Mouse (Mus musculus): Measurements from ENCODE around the gene Ifrd2. TPM values are rescaled to one million over a fixed set of nuclear protein-coding genes. Genes with fewer than 3 reads are reported as not detected.

Gene Ifrd2
- polyA plus RNA-seq, 1 experiment = 60.1 TPM

- 73% methylated on average over 11 of the region's 11 CpGs for WGBS
- no peak for DNase-seq (ENCODE audit: low read depth, low spot score)
Observed at GRCm38 (mm10) chr9:107593101-107593976, 5.9 kb downstream of the Ifrd2 start.

GRCm38 (mm10) chr9:107594281-107595062 lies 7.0 kb downstream of the Ifrd2 start:
- 76% methylated on average over 8 of the region's 8 CpGs for WGBS
- no peak for DNase-seq (ENCODE audit: low read depth, low spot score)

DNA sequence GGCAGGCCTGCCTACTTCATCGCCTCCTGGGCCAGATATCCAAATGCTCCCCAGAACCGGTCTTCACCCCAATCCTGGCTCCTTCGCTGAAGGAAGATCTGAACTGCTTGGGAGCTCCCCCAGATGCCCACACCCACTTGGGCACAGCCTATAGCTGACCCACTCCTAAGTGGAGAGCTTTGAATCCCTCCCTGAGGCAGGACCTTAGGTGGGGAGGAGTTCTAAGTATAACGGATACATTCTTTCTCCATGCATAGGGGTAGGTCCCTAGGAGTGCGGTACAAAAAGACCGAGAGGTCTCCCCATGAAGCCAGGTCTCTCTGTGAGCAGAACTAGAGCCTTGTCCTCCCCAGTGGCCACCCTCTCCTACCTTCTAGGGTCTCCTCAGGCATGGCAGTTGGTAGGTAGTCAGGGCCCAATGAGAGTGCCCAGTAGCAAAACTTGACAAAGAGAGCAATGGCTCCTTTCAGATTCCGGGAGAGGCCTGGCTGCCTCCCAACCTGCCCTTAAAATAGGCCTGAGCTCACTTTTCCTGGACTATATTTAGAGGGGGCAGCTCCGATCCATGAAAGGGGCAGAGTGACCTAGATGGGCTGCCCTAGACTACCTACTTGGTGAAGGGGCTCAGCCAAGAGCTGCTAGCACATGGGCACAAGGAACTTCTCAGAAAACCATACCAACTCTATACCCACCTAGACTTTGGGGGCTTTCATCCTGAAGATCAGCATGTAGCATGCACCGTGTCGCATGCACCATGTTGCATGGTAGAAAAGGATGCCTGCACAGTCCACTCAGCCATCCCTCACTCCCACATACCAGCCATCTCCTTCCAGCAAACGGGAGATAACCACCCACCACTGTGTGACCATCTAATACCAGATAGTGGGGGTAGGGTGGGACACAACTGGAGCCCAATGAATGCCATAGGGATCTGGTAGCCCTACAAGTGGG lies 9.5 kb downstream of the Ifrd2 start:
- DNase-seq (ENCODE audit: low read depth, low spot score) = no peak
- WGBS = 83% methylated on average over 11 of the region's 11 CpGs

GRCm38 (mm10) chr9:107598385-107598784 lies 10.9 kb downstream of the Ifrd2 start:
- WGBS = 69% methylated on average over 5 of the region's 5 CpGs
- no peak for DNase-seq (ENCODE audit: low read depth, low spot score)

DNA sequence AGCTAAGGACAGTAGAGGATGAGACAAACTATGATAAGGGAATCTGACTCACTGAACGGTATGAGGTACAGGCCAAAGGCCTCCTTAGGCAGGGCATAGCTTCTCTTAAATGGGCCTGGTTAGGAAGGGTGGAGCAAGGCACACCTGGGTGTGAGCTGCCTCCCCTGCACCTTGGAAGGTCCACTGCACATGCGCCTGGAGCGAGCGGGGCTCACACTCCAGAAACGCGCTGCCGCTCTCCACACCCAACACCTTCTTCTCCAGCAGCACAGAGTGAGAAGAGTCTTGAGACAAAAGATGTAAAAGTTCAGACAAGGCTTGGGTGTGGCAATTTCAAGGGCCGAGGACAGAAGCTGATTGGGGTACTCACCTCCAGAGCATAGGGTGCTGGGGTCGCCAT lies 12.0 kb downstream of the Ifrd2 start:
- DNase-seq (ENCODE audit: low read depth, low spot score) = no peak
- 72% methylated on average over 9 of the region's 9 CpGs for WGBS

DNA sequence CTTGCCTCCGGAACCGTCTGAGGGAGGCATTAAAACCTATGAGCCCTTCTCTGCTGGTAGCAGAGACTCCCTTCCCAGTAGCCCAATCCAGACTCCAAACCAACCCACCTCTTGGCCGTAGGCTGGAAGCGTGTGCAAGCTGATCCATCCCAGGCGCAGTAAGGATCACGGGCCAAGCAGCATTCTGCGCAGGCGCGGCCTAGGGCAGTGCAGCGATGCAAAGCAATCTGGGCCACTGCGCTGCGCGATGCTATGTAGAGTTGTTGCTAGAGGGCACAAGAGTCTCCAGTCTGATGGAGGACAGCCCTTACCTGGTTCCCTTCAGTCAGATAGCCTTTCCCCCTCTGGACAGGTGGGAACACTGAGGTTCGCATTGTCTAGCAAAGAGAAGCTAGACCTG lies 12.4 kb downstream of the Ifrd2 start:
- no peak for DNase-seq (ENCODE audit: low read depth, low spot score)
- WGBS = 87% methylated on average over 14 of the region's 14 CpGs

DNA sequence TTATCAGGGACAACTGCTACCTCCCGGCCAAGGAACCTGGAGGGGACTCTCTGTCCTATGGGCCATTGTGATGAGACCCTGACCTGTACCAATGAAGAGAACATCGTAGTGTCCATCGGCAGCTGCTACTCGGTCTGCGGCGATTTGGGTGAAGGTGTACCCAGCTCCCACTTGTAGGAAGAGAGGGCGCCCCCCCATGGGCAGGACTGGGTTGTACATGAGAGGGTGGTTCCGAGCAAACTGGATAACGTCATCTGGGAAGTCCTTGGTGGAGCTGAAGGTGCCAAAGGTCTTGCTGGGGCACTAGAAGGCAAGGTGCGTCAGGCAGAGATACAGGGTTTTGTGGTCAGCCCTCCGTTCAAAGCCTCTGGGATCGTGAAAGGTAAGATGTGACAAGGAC lies 13.3 kb downstream of the Ifrd2 start:
- no peak for DNase-seq (ENCODE audit: low read depth, low spot score)
- WGBS = 72% methylated on average over 12 of the region's 12 CpGs

DNA sequence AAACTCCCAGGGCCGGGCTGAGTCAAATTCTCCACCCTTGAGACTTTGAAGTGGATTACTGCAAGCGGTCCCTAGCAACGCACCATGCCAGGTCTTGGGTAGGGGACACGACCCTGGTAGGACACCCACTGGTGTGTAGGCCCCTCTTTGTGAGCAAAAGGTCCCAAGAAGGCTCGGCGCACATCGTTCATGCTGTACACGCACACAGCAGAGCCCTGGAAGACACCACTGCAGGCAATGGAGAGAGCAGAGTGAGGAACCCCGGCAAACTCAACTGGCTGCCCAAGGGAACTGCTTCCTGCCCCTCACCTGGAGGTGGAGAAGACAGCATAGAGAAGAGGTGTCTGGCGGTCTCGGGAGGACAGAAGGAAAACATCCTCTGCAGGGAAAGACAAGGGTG lies 13.8 kb downstream of the Ifrd2 start:
- 83% methylated on average over 11 of the region's 11 CpGs for WGBS

GRCm38 (mm10) chr9:107602068-107602648 lies 14.7 kb downstream of the Ifrd2 start:
- DNase-seq (ENCODE audit: low read depth, low spot score) = no peak
- WGBS = 9% methylated on average over 10 of the region's 10 CpGs

More for the DNA sequence above, 13.8 kb downstream of the Ifrd2 start:
- DNase-seq (ENCODE audit: low read depth, low spot score) = no peak

DNA sequence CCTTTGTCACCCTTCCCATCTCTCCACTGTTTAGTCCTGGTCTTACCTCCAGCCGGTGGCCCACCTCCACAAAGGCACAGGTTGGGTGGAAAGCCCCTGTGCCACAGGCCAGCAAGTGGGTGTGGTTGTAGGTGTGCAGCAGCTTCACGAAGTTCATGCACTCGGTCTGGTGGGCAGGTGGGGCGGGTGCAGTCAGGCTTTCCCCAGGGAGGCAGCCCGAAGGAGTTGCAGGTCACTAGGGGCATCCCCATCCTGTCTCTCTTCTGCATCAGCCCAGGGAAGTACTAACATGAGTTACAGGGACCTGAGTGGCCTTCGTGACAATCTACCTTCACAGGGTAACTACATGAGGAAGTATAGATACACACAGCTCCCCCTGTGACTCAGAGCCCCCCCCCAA lies 15.8 kb downstream of the Ifrd2 start:
- DNase-seq (ENCODE audit: low read depth, low spot score) = no peak
- 54% methylated on average over 6 of the region's 6 CpGs for WGBS

GRCm38 (mm10) chr9:107605041-107605661 lies 17.7 kb downstream of the Ifrd2 start:
- DNase-seq (ENCODE audit: low read depth, low spot score) = no peak
- 17% methylated on average over 23 of the region's 23 CpGs for WGBS

DNA sequence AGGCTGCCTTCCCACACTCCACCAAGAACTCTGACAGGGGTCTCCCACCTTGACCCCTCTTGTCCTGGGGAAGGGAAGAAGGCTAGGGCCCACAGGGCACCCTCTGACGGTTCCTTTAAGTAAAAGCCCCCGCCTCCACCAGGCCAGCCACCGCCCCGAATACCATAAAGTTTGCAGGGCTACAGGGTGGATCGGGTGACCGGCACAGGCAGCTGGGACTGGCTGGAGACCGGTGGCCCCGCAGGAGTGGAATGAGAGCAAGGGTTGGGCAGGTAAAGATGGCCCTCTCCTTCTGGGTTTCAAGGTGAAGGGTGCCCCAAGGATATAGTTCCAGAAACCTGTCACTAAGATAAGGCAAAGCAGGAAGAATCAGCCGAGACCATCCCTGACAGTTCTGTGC lies 19.1 kb downstream of the Ifrd2 start:
- DNase-seq (ENCODE audit: low read depth, low spot score) = no peak
- WGBS = 22% methylated on average over 9 of the region's 9 CpGs

DNA sequence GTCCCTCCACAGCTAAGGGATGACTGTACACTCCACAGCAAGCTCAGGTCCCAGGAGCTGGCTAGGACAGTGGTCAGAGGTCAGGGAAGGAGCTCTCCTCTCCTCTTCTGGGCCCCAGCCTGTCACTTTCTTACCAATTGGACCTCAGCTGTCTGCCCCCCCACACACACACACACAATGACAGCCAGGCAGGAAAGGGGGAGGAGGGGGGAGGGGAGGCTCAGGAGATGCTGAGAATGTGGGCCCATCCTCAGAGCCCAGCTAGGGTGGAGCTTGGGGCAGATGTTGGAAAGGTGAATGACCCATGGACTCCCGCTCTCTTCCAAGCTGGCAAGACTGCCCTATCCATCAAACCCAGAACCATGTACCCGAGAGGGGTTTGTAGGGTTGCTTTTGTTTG lies 19.6 kb downstream of the Ifrd2 start:
- WGBS = 36% methylated on average over 2 of the region's 2 CpGs
- no peak for DNase-seq (ENCODE audit: low read depth, low spot score)

DNA sequence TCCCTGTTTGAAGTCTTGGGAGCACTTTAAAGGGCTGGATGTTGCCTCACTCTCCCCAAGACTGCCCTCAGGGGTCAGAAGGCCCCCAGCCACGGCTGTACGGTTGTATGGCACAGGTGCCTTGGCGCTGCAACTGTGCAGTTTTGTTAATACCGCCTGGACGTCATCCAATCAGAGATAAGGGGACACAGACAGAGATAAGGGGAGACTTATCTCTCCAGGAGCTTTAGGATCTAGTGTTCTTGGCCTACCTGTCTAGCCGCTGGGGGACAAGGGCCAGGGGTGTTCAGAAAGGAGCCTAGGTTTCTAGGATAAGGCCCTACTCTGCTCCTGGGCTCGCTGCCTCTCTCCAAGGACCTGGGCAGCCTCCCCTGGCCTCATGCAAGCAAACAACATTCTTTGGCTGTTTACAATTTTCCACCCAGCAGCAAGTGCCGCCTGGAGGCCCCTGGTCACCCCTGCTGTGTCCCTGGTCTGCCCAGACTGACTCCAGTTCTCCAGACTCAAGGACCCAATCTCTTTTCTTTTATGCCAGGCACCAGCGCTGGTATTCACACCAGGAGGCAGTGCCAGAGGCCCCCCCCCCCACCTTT lies 20.3 kb downstream of the Ifrd2 start:
- 33% methylated on average over 9 of the region's 9 CpGs for WGBS
- no peak for DNase-seq (ENCODE audit: low read depth, low spot score)

DNA sequence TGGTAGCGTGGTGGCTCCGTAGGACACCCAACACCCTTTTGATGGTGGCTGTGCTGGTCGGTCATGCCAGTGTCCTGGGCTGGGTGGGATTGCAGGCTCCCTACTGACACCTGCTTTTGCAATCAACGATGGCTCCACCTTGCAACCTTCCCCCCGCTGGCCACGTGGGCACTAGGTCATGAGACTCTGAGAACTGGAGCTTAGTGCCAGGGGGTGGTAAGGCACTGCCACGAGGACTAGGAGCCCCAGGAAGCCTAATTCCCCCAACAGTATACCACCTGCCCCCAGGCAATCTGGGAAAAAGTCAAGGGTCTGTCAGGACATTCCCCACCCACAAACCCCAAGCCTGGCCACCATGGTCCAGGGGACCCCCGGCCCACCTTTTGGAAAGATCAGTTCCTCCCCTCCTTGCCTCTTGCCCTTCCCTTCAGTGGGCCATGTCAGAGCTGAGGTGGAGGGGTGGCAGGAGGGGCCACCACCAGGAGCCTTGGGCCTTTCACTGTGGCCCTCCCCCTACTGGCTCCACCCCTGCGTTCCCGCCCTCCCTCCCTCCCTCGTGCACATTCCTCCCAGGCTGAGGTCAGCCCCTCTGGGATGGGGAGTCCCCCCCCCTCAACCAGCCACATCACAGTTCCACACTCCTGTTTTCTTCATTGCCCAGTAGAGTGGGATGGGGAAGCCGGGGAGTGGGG lies 21.4 kb downstream of the Ifrd2 start, which contains the start of gene Sema3b:
Gene Sema3b, minus strand, starts transcription at position 489 of the 692 bp plus-strand sequence.
- DNase-seq (ENCODE audit: low read depth, low spot score) = no peak
- 37% methylated on average over 12 of the region's 12 CpGs for WGBS

DNA sequence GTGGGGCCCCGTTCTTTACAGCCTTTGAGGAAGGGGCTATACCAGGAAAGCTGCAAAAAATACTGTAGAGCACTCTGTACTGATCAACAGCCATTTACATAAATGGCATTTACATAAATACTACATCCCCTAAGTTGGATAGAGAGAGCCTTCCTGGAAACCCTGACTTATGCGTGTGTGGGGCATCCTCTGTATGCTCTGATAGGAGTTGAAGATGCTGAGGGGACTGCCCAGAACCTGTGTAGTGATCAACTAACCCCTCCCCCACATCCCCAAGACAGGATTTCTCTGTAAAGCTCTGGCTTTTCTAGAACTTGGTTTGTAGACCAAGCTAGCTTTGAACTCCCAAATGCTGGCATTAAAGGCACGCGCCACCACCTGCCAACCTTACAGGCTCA lies 22.0 kb downstream of the Ifrd2 start:
- 69% methylated on average over 4 of the region's 4 CpGs for WGBS
- DNase-seq (ENCODE audit: low read depth, low spot score) = no peak

DNA sequence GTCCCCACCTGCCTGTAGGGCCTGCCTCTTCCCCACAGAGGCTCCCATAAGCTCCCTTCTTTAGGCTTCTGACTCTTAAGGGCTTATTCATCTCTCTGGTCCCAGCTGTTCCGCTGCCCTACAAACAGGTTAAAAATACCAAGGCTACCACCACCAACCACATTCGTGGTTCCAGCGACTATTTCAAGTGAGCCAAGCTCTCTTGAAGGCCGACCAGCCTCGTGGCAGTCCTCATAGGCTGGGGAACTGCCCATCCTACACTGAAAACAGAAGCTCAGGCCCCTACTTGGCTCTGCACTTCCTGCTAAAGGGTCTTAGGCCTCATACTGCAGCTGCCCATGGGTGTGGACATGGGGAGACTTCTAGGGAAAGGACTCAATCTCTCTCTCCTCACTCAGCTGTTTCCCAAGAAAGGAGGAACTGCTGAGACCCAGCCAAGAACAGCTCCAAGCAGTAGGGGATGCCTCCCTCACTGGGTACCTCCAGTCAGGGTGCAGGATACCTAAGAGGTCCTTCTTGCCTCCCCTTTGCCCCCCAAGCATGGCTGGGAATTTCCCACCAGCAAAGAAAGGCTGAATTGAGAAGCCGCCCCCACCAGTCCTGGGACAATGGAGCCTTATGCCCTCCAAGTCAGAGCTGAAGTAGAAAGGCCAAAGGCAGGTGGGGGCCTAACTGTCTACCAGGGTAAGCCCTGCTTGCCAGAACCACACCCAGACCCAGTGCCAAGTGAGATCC lies 24.2 kb downstream of the Ifrd2 start:
- DNase-seq (ENCODE audit: low read depth, low spot score) = no peak

More for the DNA sequence above, 24.2 kb downstream of the Ifrd2 start:
- 37% methylated on average over 6 of the region's 6 CpGs for WGBS

Data from large intestine, adult 2 months (tissue).